Mouse (Mus musculus) liver, embryonic 14.5 days (tissue): ENCODE results near the gene Olfr922. TPM values are rescaled to one million over a fixed set of nuclear protein-coding genes. Genes with fewer than 3 reads are reported as not detected.

Experiments used
- ATAC-seq: fragments of 200-750 bp; cut with Nextera tagmentation; 2 replicates; pipeline ENCODE4 v1.8.0; 2017; ENCODE audit warnings: moderate number of reproducible peaks, mild to moderate bottlenecking, moderate library complexity; ENCODE audit not compliant: insufficient read depth
- DNase-seq, 3 experiments: peaks; one replicate each; pipeline ENCODE4 v3.0.0-alpha.2; 2012 to 2013; ENCODE audit warnings: low read depth in 3 of 3, low spot score in 3 of 3
- H3K27ac ChIP-seq: fragments of 300-500 bp; sonication (generic); 2 replicates; pipeline ENCODE4 v1.5.1; 2014; ENCODE audit warnings: moderate library complexity, mild to moderate bottlenecking, control low read depth, inconsistent platforms
- H3K27me3 ChIP-seq: fragments of 300-500 bp; sonication (generic); 2 replicates; pipeline ENCODE4 v1.6.1; 2014; ENCODE audit warnings: mild to moderate bottlenecking, low read length, moderate library complexity; ENCODE audit not compliant: control insufficient read depth, insufficient read depth
- H3K36me3 ChIP-seq: fragments of 300-500 bp; sonication (generic); replicated peaks from 2 replicates; pipeline ENCODE4 v1.6.1; 2014; ENCODE audit warnings: low read depth; ENCODE audit not compliant: control insufficient read depth, insufficient read depth
- H3K4me1 ChIP-seq, 2 experiments: fragments of 200-500 bp in 1 of 2; fragments of 300-500 bp in 1 of 2; sonication (generic) in 1 of 2; replicated peaks; 2 replicates each; pipeline ENCODE4 v1.6.1; 2012 to 2014; ENCODE audit warnings: antibody characterized with exemption in 1 of 2, inconsistent platforms in 1 of 2, low read length in 1 of 2; ENCODE audit not compliant: control insufficient read depth in 2 of 2, insufficient read depth in 2 of 2
- H3K4me2 ChIP-seq: fragments of 300-500 bp; sonication (generic); 2 replicates; pipeline ENCODE4 v1.6.1; 2014; ENCODE audit warnings: low read depth, mild to moderate bottlenecking, control low read depth, moderate library complexity
- H3K4me3 ChIP-seq, 2 experiments: fragments of 200-500 bp in 1 of 2; fragments of 300-500 bp in 1 of 2; sonication (generic) in 1 of 2; 2 replicates each; pipeline ENCODE4 v1.5.1; 2012 to 2014; ENCODE audit warnings: low read depth in 2 of 2, low read length in 2 of 2, mild to moderate bottlenecking in 2 of 2, control low read depth in 1 of 2, inconsistent platforms in 1 of 2, moderate library complexity in 1 of 2; ENCODE audit not compliant: insufficient read depth in 1 of 2
- H3K9ac ChIP-seq: fragments of 300-500 bp; sonication (generic); replicated peaks from 2 replicates; pipeline ENCODE4 v1.6.1; 2014; ENCODE audit warnings: mild to moderate bottlenecking, control low read depth, moderate library complexity
- H3K9me3 ChIP-seq: fragments of 300-500 bp; sonication (generic); 2 replicates; pipeline ENCODE4 v1.6.1; 2016; ENCODE audit warnings: low read length, mixed read lengths; ENCODE audit not compliant: control insufficient read depth
- CTCF ChIP-seq: IDR thresholded peaks from 2 replicates; pipeline ENCODE4 v1.5.1; 2016; ENCODE audit warnings: antibody characterized with exemption, low read depth, control low read depth
- EP300 ChIP-seq: IDR thresholded peaks from 2 replicates; pipeline ENCODE4 v1.6.1; 2016; ENCODE audit warnings: antibody characterized with exemption, low read depth
- WGBS: fragments of 180-500 bp; shearing (Covaris S2); extraction: QIAGEN DNeasy Blood & Tissue Kit; methylation state at CpG from one replicate; pipeline ENCODE4 v1.1.7; 2014; ENCODE audit not compliant: insufficient replicate concordance; 5-methylcytosine and 5-hydroxymethylcytosine counted together
- polyA plus RNA-seq, 2 experiments: library from polyadenylated mRNA; depleted of rRNA in 1 of 2; stranded (reverse) in 1 of 2; unstranded in 1 of 2; fragments of >200 nt; fragmentation: Nextera tagmentation in 1 of 2; extraction: Ambion mirVana in 1 of 2; gene quantifications; 2 replicates each; pipeline versions ENCODE4 v1.2.1 to v1.2.3; 2012 to 2014

Gene Olfr922
- polyA plus RNA-seq, 2 experiments: not detected

- Histone ChIP-seq H3K4me1 (no peaks in the 10 kb centered on the region), H3K27ac (no peak within 1 kb of the TSS), H3K9me3 (no peaks in the 10 kb centered on the region), H3K27me3 (no peaks in the 10 kb centered on the region), H3K9ac (no peak within 1 kb of the TSS), H3K4me3 (no peak within 1 kb of the TSS), H3K4me2 (no peak within 1 kb of the TSS), H3K36me3 (no peaks in the 10 kb centered on the region)
- ATAC-seq (no peak), DNase-seq (no peak)
- no peak for TF ChIP-seq CTCF
- TF ChIP-seq EP300: no peak
- WGBS: 72% methylated on average over 1 of the region's 1 CpGs
Measured at GRCm38 (mm10) chr9:38826245-38826644, 11.8 kb downstream of the Olfr922 start, which contains the start of gene Olfr923. Olfr923 (plus strand) TSS chr9:38826545.

DNA sequence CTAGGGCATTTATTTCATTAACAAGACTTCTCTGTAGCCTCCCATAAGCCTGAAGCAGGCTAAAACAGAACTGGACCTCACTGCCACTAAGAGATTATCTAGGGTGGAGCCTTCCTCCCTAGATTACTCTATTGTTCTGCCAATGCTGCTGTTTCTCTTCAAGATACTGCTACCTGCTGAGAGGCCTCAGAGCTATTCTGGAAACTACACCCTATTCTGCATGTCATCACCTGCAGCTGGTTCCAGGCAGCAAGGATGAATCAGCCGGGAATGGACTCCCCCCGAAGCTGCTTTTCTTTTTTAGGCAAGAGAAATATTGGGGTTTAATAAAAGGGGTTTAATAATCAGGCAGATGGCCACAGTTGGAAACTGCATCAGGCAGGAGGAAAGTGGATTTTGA is 18.6 kb downstream of the Olfr922 start:
- no peak for ATAC-seq
- 70% methylated on average over 2 of the region's 2 CpGs for WGBS

DNA sequence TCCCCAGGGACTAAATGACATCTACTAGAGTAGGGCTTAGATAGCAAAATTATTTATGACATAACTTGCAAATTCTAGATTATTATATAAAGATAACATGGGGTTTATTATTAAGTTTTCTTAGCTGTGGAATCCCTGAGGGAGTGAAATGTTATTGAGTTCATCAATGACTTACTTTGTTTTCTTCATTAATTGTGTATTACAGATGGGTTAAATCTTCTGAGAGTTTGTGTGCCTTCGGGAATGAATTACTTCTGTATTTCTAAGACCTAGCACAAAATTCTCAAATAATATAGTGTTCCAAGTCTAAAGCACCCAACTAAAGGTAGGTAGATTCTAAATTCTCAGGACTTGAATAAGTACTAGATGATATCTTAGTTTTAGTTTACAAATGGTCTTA is 29.7 kb downstream of the Olfr922 start, which contains the start of gene Olfr924:
Gene Olfr924, plus strand, starts transcription at position 301 of the 400 bp plus-strand sequence.
- Histone ChIP-seq H3K27me3 (no peaks in the 10 kb centered on the region), H3K9me3 (no peaks in the 10 kb centered on the region), H3K4me2 (no peak within 1 kb of the TSS), H3K27ac (no peak within 1 kb of the TSS), H3K9ac (no peak within 1 kb of the TSS), H3K4me1 (no peaks in the 10 kb centered on the region), H3K4me3 (no peak within 1 kb of the TSS), H3K36me3 (no peaks in the 10 kb centered on the region)
- ATAC-seq (no peak), DNase-seq (no peak)
- WGBS: 53% methylated on average over 1 of the region's 1 CpGs
- TF ChIP-seq CTCF (no peak), EP300 (no peak)

More for the DNA sequence above, 18.6 kb downstream of the Olfr922 start:
- Histone ChIP-seq H3K9me3 (no peaks in the 10 kb centered on the region), H3K4me2 (no peak overlapping the region), H3K27ac (no peak overlapping the region), H3K4me3 (no peak overlapping the region), H3K9ac (no peak overlapping the region), H3K36me3 (no peaks in the 10 kb centered on the region), H3K4me1 (no peaks in the 10 kb centered on the region), H3K27me3 (no peaks in the 10 kb centered on the region)
- TF ChIP-seq EP300 (no peak), CTCF (no peak)
- DNase-seq: no peak

- Histone ChIP-seq H3K36me3 (no peaks in the 10 kb centered on the region), H3K9me3 (no peaks in the 10 kb centered on the region), H3K4me3 (no peak within 1 kb of the TSS), H3K4me1 (no peaks in the 10 kb centered on the region), H3K27me3 (no peaks in the 10 kb centered on the region), H3K27ac (no peak within 1 kb of the TSS), H3K4me2 (no peak within 1 kb of the TSS), H3K9ac (no peak within 1 kb of the TSS)
- no peak for ATAC-seq
- no peak for DNase-seq
- TF ChIP-seq CTCF (no peak), EP300 (no peak)
Measured at GRCm38 (mm10) chr9:38854760-38855159, 40.3 kb downstream of the Olfr922 start, which contains the start of gene Olfr26. Olfr26 (plus strand) TSS chr9:38855060.

Other genes with a start within 250 kb of the Olfr922 start
- gene Olfr912, start 234.4 kb upstream of the Olfr922 start, polyA plus RNA-seq (2012; rRNA removed): not detected in 2 replicates
- gene Olfr912, start 234.4 kb upstream of the Olfr922 start, polyA plus RNA-seq (2014; fragmentation: Nextera tagmentation; extraction: Ambion mirVana): not detected in 2 replicates
- gene Olfr913, start 221.9 kb upstream of the Olfr922 start, polyA plus RNA-seq (2012; rRNA removed): not detected in 2 replicates
- gene Olfr913, start 221.9 kb upstream of the Olfr922 start, polyA plus RNA-seq (2014; fragmentation: Nextera tagmentation; extraction: Ambion mirVana): not detected in 2 replicates
- not detected in 2 replicates for gene Olfr914, start 209.5 kb upstream of the Olfr922 start, polyA plus RNA-seq (2012; rRNA removed)
- gene Olfr914, start 209.5 kb upstream of the Olfr922 start, polyA plus RNA-seq (2014; fragmentation: Nextera tagmentation; extraction: Ambion mirVana): not detected in 2 replicates
- not detected in 2 replicates for gene Olfr916, start 154.7 kb upstream of the Olfr922 start, polyA plus RNA-seq (2012; rRNA removed)
- gene Olfr916, start 154.7 kb upstream of the Olfr922 start, polyA plus RNA-seq (2014; fragmentation: Nextera tagmentation; extraction: Ambion mirVana): not detected in 2 replicates
- not detected in 2 replicates for gene Olfr917, start 148.8 kb upstream of the Olfr922 start, polyA plus RNA-seq (2012; rRNA removed)
- gene Olfr917, start 148.8 kb upstream of the Olfr922 start, polyA plus RNA-seq (2014; fragmentation: Nextera tagmentation; extraction: Ambion mirVana): not detected in 2 replicates
- not detected in 2 replicates for gene Olfr918, start 140.0 kb upstream of the Olfr922 start, polyA plus RNA-seq (2012; rRNA removed)
- not detected in 2 replicates for gene Olfr918, start 140.0 kb upstream of the Olfr922 start, polyA plus RNA-seq (2014; fragmentation: Nextera tagmentation; extraction: Ambion mirVana)
- not detected in 2 replicates for gene Olfr919, start 110.9 kb upstream of the Olfr922 start, polyA plus RNA-seq (2012; rRNA removed)
- gene Olfr919, start 110.9 kb upstream of the Olfr922 start, polyA plus RNA-seq (2014; fragmentation: Nextera tagmentation; extraction: Ambion mirVana): not detected in 2 replicates
- 3.0 and 4.5 TPM in 2 replicates for gene Vwa5a, start 96.3 kb upstream of the Olfr922 start, polyA plus RNA-seq (2012; rRNA removed)
- 8.5 TPM in 2 replicates for gene Vwa5a, start 96.3 kb upstream of the Olfr922 start, polyA plus RNA-seq (2014; fragmentation: Nextera tagmentation; extraction: Ambion mirVana)
- gene Olfr920, start 62.3 kb upstream of the Olfr922 start, polyA plus RNA-seq (2012; rRNA removed): 0.03 and 0.04 TPM in 2 replicates
- gene Olfr920, start 62.3 kb upstream of the Olfr922 start, polyA plus RNA-seq (2014; fragmentation: Nextera tagmentation; extraction: Ambion mirVana): not detected in 2 replicates
- gene Olfr921, start 41.5 kb upstream of the Olfr922 start, polyA plus RNA-seq (2012; rRNA removed): not detected in 2 replicates
- not detected in 2 replicates for gene Olfr921, start 41.5 kb upstream of the Olfr922 start, polyA plus RNA-seq (2014; fragmentation: Nextera tagmentation; extraction: Ambion mirVana)
- not detected in 2 replicates for gene Olfr923, start 11.9 kb downstream of the Olfr922 start, polyA plus RNA-seq (2012; rRNA removed)
- gene Olfr923, start 11.9 kb downstream of the Olfr922 start, polyA plus RNA-seq (2014; fragmentation: Nextera tagmentation; extraction: Ambion mirVana): not detected in 2 replicates
- not detected in 2 replicates for gene Olfr924, start 29.8 kb downstream of the Olfr922 start, polyA plus RNA-seq (2012; rRNA removed)
- not detected in 2 replicates for gene Olfr924, start 29.8 kb downstream of the Olfr922 start, polyA plus RNA-seq (2014; fragmentation: Nextera tagmentation; extraction: Ambion mirVana)
- gene Olfr26, start 40.4 kb downstream of the Olfr922 start, polyA plus RNA-seq (2012; rRNA removed): not detected in 2 replicates
- gene Olfr26, start 40.4 kb downstream of the Olfr922 start, polyA plus RNA-seq (2014; fragmentation: Nextera tagmentation; extraction: Ambion mirVana): not detected in 2 replicates
- gene Olfr926, start 62.5 kb downstream of the Olfr922 start, polyA plus RNA-seq (2012; rRNA removed): not detected in 2 replicates
- not detected in 2 replicates for gene Olfr926, start 62.5 kb downstream of the Olfr922 start, polyA plus RNA-seq (2014; fragmentation: Nextera tagmentation; extraction: Ambion mirVana)
- gene Olfr930, start 115.2 kb downstream of the Olfr922 start, polyA plus RNA-seq (2012; rRNA removed): not detected in 2 replicates
- gene Olfr930, start 115.2 kb downstream of the Olfr922 start, polyA plus RNA-seq (2014; fragmentation: Nextera tagmentation; extraction: Ambion mirVana): not detected in 2 replicates
- gene Olfr933, start 157.7 kb downstream of the Olfr922 start, polyA plus RNA-seq (2012; rRNA removed): not detected in 2 replicates
- gene Olfr933, start 157.7 kb downstream of the Olfr922 start, polyA plus RNA-seq (2014; fragmentation: Nextera tagmentation; extraction: Ambion mirVana): not detected in 2 replicates
- gene Olfr934, start 173.7 kb downstream of the Olfr922 start, polyA plus RNA-seq (2012; rRNA removed): not detected in 2 replicates
- gene Olfr934, start 173.7 kb downstream of the Olfr922 start, polyA plus RNA-seq (2014; fragmentation: Nextera tagmentation; extraction: Ambion mirVana): not detected in 2 replicates
- not detected in 2 replicates for gene Olfr935, start 185.1 kb downstream of the Olfr922 start, polyA plus RNA-seq (2012; rRNA removed)
- gene Olfr935, start 185.1 kb downstream of the Olfr922 start, polyA plus RNA-seq (2014; fragmentation: Nextera tagmentation; extraction: Ambion mirVana): not detected in 2 replicates
- not detected in 2 replicates for gene Olfr146, start 208.8 kb downstream of the Olfr922 start, polyA plus RNA-seq (2012; rRNA removed)
- not detected in 2 replicates for gene Olfr146, start 208.8 kb downstream of the Olfr922 start, polyA plus RNA-seq (2014; fragmentation: Nextera tagmentation; extraction: Ambion mirVana)